Mouse (Mus musculus) lung, embryonic 14.5 days (tissue): Measurements from ENCODE around the gene Steap4. TPM values are rescaled to one million over a fixed set of nuclear protein-coding genes. Genes with fewer than 3 reads are reported as not detected.
A peak's percentile ranks its signal among the peaks of the same experiment; 100 is the strongest.
"Not testable (repeated sequence)": the region's sequence is repeated elsewhere in the genome, so short reads cannot be mapped to it uniquely, and the experiment has no call there.

Experiments used
- ATAC-seq: fragments of 200-750 bp; cut with Nextera tagmentation; 2 replicates; pipeline ENCODE4 v1.8.0; 2017; ENCODE audit warnings: mild to moderate bottlenecking, moderate TSS enrichment, moderate library complexity; ENCODE audit not compliant: insufficient read depth
- DNase-seq: peaks from one replicate; pipeline ENCODE4 v3.0.0-alpha.2; 2015
- H3K27ac ChIP-seq: fragments of 300-500 bp; sonication (generic); 2 replicates; pipeline ENCODE4 v1.5.1; 2014; ENCODE audit warnings: low read depth, mild to moderate bottlenecking, moderate library complexity
- H3K27me3 ChIP-seq: fragments of 300-500 bp; sonication (generic); 2 replicates; pipeline ENCODE4 v1.6.1; 2014; ENCODE audit warnings: low read length, control low read depth; ENCODE audit not compliant: insufficient read depth
- H3K36me3 ChIP-seq: fragments of 300-500 bp; sonication (generic); 2 replicates; pipeline ENCODE4 v1.6.1; 2014; ENCODE audit warnings: control low read depth; ENCODE audit not compliant: insufficient read depth
- H3K4me1 ChIP-seq: fragments of 300-500 bp; sonication (generic); 2 replicates; pipeline ENCODE4 v1.6.1; 2014; ENCODE audit warnings: antibody characterized with exemption, control low read depth; ENCODE audit not compliant: insufficient read depth
- H3K4me2 ChIP-seq: fragments of 300-500 bp; sonication (generic); 2 replicates; pipeline ENCODE4 v1.6.1; 2014; ENCODE audit warnings: mild to moderate bottlenecking
- H3K4me3 ChIP-seq: fragments of 300-500 bp; sonication (generic); 2 replicates; pipeline ENCODE4 v1.5.1; 2014; ENCODE audit warnings: low read depth, low read length
- H3K9ac ChIP-seq: fragments of 300-500 bp; sonication (generic); 2 replicates; pipeline ENCODE4 v1.6.1; 2014
- H3K9me3 ChIP-seq: fragments of 300-500 bp; sonication (generic); 2 replicates; pipeline ENCODE4 v1.6.1; 2016; ENCODE audit warnings: low read depth, low read length, control low read depth
- CTCF ChIP-seq: IDR thresholded peaks from 2 replicates; pipeline ENCODE4 v1.5.1; 2016; ENCODE audit warnings: antibody characterized with exemption, low read depth
- WGBS: fragments of 180-500 bp; shearing (Covaris S2); extraction: QIAGEN DNeasy Blood & Tissue Kit; methylation state at CpG from one replicate; pipeline ENCODE4 v1.1.7; 2014; 5-methylcytosine and 5-hydroxymethylcytosine counted together
- polyA plus RNA-seq: library from polyadenylated mRNA; unstranded; fragments of >200 nt; fragmentation: Nextera tagmentation; extraction: Ambion mirVana; gene quantifications from 2 replicates; pipeline ENCODE4 v1.2.1, GENCODE M21; 2014

Gene Steap4
- polyA plus RNA-seq, 1 experiment from 2014 or later, result 2.7 TPM

GRCm38 (mm10) chr5:7932234-7933221 lies 27.7 kb upstream of the Steap4 start:
- WGBS, result 59% methylated on average over 5 of the region's 5 CpGs
- DNase-seq (peak; percentile 72), ATAC-seq (peak; percentile 81)
- no peak overlapping the region; the same call in 1 of the 2 replicates for H3K27ac ChIP-seq
- H3K36me3 ChIP-seq, result no peaks in the 10 kb centered on the region
- no peak for TF ChIP-seq CTCF
- no peak overlapping the region for H3K4me3 ChIP-seq
- no peaks in the 10 kb centered on the region for H3K27me3 ChIP-seq
- H3K9ac ChIP-seq, result no peak overlapping the region
- no peak overlapping the region for H3K4me2 ChIP-seq
- no peaks in the 10 kb centered on the region for H3K9me3 ChIP-seq
- no peaks in the 10 kb centered on the region for H3K4me1 ChIP-seq

GRCm38 (mm10) chr5:7933495-7933894 lies 26.8 kb upstream of the Steap4 start:
- DNase-seq, H3K36me3 ChIP-seq, H3K9ac ChIP-seq, H3K4me3 ChIP-seq, H3K27me3 ChIP-seq, H3K4me1 ChIP-seq, H3K4me2 ChIP-seq, H3K9me3 ChIP-seq, H3K27ac ChIP-seq: not testable (repeated sequence)
- ATAC-seq, result peak; percentile 41; the same call in 1 of the 2 replicates
- 42% methylated on average over 11 of the region's 11 CpGs for WGBS

GRCm38 (mm10) chr5:7933933-7934675 lies 26.2 kb upstream of the Steap4 start:
- Histone ChIP-seq H3K4me1 (no peaks in the 10 kb centered on the region), H3K9ac (no peak overlapping the region), H3K36me3 (no peaks in the 10 kb centered on the region), H3K9me3 (no peaks in the 10 kb centered on the region), H3K27me3 (no peaks in the 10 kb centered on the region), H3K4me3 (no peak overlapping the region), H3K4me2 (no peak overlapping the region), H3K27ac (no peak overlapping the region)
- TF ChIP-seq CTCF, result no peak
- DNase-seq (peak; percentile 72), ATAC-seq (peak; percentile 81; the same call in 1 of the 2 replicates)
- 38% methylated on average over 2 of the region's 2 CpGs for WGBS

GRCm38 (mm10) chr5:7954838-7955237 lies 5.4 kb upstream of the Steap4 start:
- no peak for ATAC-seq
- H3K9me3 ChIP-seq, result no peaks in the 10 kb centered on the region
- WGBS, result 88% methylated on average over 2 of the region's 2 CpGs
- no peak for TF ChIP-seq CTCF
- H3K27ac ChIP-seq, result no peak overlapping the region
- no peak for DNase-seq
- H3K4me2 ChIP-seq, result no peak overlapping the region
- no peak overlapping the region for H3K4me3 ChIP-seq
- H3K9ac ChIP-seq, result no peak overlapping the region
- no peaks in the 10 kb centered on the region for H3K27me3 ChIP-seq
- H3K36me3 ChIP-seq, result no peaks in the 10 kb centered on the region
- no peaks in the 10 kb centered on the region for H3K4me1 ChIP-seq

GRCm38 (mm10) chr5:7955371-7955966 lies 4.8 kb upstream of the Steap4 start:
- H3K36me3 ChIP-seq, result no peaks in the 10 kb centered on the region
- H3K9me3 ChIP-seq, result no peaks in the 10 kb centered on the region
- no peak overlapping the region for H3K27ac ChIP-seq
- no peak overlapping the region for H3K9ac ChIP-seq
- no peak overlapping the region for H3K4me2 ChIP-seq
- H3K4me1 ChIP-seq, result 0 out of 2 replicates have a peak, but pooled peaks cover 3% of the 10 kb centered on the region
- no peak for TF ChIP-seq CTCF
- H3K4me3 ChIP-seq, result no peak overlapping the region
- ATAC-seq (no peak), DNase-seq (no peak)
- no peaks in the 10 kb centered on the region for H3K27me3 ChIP-seq
- 52% methylated on average over 5 of the region's 5 CpGs for whole genome bisulfite sequencing

GRCm38 (mm10) chr5:7958061-7958460 lies 2.2 kb upstream of the Steap4 start:
- Histone ChIP-seq H3K9me3 (no peaks in the 10 kb centered on the region), H3K27me3 (no peaks in the 10 kb centered on the region), H3K36me3 (no peaks in the 10 kb centered on the region), H3K4me2 (no peak overlapping the region), H3K4me1 (0 out of 2 replicates have a peak, but pooled peaks cover 3% of the 10 kb centered on the region), H3K27ac (no peak overlapping the region), H3K4me3 (no peak overlapping the region), H3K9ac (no peak overlapping the region)
- TF ChIP-seq CTCF, result no peak
- WGBS, result 79% methylated on average over 4 of the region's 4 CpGs
- ATAC-seq (no peak), DNase-seq (no peak)
